Mouse (Mus musculus): ENCODE data around the gene Hnrnpd. TPM values are rescaled to one million over a fixed set of nuclear protein-coding genes. Genes with fewer than 3 reads are reported as not detected.

Gene Hnrnpd
- polyA plus RNA-seq (2015; fragmentation: Nextera tagmentation; extraction: Ambion mirVana): 106 and 107 TPM in 2 replicates

DNA sequence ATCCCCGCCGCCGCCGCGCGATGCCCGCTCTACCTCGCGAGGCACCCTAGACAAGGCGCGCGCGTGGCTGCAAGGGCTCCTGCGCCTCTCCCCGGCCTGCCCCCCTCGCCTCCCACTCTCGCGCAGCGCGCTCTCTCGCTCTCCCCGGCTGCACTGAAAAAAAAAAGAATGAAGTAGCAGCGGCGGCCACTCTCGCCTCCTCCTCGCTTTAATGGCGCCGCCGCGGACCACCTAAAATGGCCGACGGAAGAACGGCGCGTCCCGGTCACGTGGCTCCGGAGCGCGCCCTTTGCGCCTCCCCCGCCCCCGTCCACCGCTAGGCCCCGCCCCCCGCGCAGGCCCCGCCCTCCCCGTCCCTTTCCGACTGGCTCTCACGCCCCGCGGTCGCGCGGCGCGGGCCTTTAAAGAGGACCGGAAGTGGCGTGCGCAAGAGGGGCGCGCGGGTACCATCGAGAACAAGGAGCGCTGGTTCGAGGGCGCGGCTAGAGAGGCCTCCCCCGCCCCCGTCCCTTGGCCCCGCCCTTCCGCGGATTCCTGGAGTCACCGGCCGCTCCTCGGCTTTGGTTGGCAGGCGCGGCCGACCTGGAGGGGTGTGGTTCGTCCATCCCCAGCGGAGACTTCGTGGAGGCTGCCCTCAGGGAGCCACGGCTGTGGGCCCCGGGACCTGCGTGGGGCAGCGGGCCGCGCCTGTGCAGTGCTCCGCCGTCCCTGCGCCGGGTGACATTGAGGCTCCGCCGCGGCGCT is at the start of gene Hnrnpd, which contains the start of gene 4930524J08Rik:
Gene Hnrnpd, minus strand, starts transcription at position 240 of the 744 bp plus-strand sequence.
Gene 4930524J08Rik, plus strand, starts transcription at position 363 of the 744 bp plus-strand sequence.
- peaks cover 9% of the 10 kb centered on the region; the same call in 1 of the 2 replicates for H3K36me3 ChIP-seq
- H3K4me1 ChIP-seq: peaks cover 30% of the 10 kb centered on the region
- H3K4me3 ChIP-seq: peak within 1 kb of the TSS; percentile 94
- H3K9ac ChIP-seq: peak within 1 kb of the TSS; percentile 99
- ATAC-seq (ENCODE audit: extremely low read depth, insufficient number of reproducible peaks, low FRiP score, low TSS enrichment): peak; percentile 95
- under 1% methylated on average over 57 of the region's 97 CpGs for WGBS
- H3K27me3 ChIP-seq (replicated peaks): no peaks in the 10 kb centered on the region
- peak within 1 kb of the TSS; percentile 81 for H3K4me2 ChIP-seq
- H3K9me3 ChIP-seq: no peaks in the 10 kb centered on the region
- peak within 1 kb of the TSS; percentile 100 for H3K27ac ChIP-seq (replicated peaks)

DNA sequence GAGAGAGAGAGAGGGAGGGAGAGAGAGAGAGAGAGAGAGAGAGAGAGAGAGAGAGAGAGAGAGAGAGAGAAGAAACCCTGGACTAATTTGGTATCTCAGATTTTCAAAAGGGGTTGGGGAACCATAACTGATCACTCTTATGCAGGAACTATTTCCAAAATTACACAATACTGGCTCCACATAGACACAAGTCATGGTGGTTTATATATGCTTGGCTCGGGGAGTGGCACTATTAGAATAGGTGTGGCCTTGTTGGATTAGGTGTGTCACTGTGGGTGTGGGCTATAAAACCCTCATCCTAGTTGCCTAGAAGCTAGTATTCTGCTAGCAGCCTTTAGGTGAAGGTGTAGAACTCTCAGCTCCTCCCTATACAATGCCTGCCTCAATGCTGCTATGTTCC is 46.1 kb upstream of the Hnrnpd start:
- H3K27ac ChIP-seq (replicated peaks): no peak overlapping the region
- H3K27me3 ChIP-seq (replicated peaks): no peaks in the 10 kb centered on the region
- H3K9ac ChIP-seq: no peak overlapping the region
- no peak overlapping the region for H3K4me3 ChIP-seq
- H3K9me3 ChIP-seq: no peaks in the 10 kb centered on the region
- WGBS: 74% methylated on average over 1 of the region's 1 CpGs
- no peaks in the 10 kb centered on the region for H3K36me3 ChIP-seq
- no peak for ATAC-seq (ENCODE audit: extremely low read depth, insufficient number of reproducible peaks, low FRiP score, low TSS enrichment)
- peaks cover 7% of the 10 kb centered on the region for H3K4me1 ChIP-seq
- no peak overlapping the region for H3K4me2 ChIP-seq

DNA sequence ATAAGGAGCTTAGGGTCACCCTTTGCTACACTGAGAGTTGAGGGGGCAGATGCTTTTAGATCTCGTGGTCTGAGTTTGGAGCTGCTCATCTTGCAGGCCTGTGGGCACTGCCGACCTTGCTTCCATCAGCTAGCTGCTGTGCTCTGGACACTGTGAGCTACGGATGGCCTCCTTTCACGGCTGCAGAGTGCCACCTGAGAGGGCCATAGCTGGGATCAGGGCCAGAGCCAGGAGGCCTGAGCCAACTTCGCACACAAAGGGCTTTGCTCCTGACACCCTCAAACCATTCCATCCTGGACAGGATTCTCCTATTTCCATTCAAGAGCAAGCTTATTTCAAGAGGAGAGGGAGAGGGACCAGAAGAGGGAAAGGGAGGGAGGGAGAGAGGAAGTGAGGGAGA is 45.7 kb upstream of the Hnrnpd start:
- no peaks in the 10 kb centered on the region for H3K27me3 ChIP-seq (replicated peaks)
- H3K4me3 ChIP-seq: no peak overlapping the region
- peaks cover 2% of the 10 kb centered on the region for H3K4me1 ChIP-seq
- 50% methylated on average over 5 of the region's 5 CpGs for WGBS
- no peak overlapping the region for H3K4me2 ChIP-seq
- no peak overlapping the region for H3K9ac ChIP-seq
- ATAC-seq (ENCODE audit: extremely low read depth, insufficient number of reproducible peaks, low FRiP score, low TSS enrichment): no peak
- H3K9me3 ChIP-seq: no peaks in the 10 kb centered on the region
- H3K27ac ChIP-seq (replicated peaks): no peak overlapping the region
- no peaks in the 10 kb centered on the region for H3K36me3 ChIP-seq

DNA sequence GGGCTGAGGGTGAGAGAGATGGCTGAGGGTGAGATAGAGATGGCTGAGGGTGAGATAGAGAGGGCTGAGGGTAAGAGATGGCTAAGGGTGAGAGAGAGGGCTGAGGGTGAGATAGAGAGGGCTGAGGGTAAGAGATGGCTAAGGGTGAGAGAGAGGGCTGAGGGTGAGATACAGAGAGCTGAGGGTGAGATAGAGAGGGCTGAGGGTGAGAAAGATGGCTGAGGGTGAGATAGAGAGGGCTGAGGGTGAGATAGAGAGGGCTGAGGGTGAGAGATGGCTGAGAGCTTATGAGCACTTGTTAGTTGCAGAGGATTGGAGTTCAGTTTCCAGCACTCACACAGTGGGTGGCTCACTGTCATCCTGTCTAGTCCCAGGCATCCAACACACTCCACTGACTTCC is 41.4 kb upstream of the Hnrnpd start:
- H3K9ac ChIP-seq: no peak overlapping the region
- no peaks in the 10 kb centered on the region for H3K4me1 ChIP-seq
- no peak overlapping the region for H3K4me3 ChIP-seq
- H3K9me3 ChIP-seq: no peaks in the 10 kb centered on the region
- H3K27ac ChIP-seq (replicated peaks): no peak overlapping the region
- ATAC-seq (ENCODE audit: extremely low read depth, insufficient number of reproducible peaks, low FRiP score, low TSS enrichment): no peak
- no peaks in the 10 kb centered on the region for H3K27me3 ChIP-seq (replicated peaks)
- H3K4me2 ChIP-seq: no peak overlapping the region
- H3K36me3 ChIP-seq: no peaks in the 10 kb centered on the region

DNA sequence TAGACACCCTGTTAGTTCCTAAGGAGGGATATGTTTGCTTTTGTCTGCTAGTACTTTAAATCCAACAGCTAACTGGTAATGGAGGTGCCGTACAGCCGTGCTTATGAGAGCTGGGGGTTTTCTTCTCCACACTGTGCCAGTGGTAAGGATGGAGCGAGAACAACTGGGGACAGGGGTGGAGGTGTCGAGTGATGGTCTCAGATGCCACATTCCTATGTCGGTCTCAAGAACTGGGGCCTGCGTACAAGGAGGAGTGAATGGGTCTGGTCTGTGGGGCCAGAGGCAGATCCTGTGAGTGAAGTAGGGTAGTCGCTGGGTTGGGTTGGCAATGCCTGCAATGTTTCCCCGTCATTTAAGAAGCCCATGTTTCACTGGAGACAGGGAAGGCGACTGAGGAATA is 33.9 kb upstream of the Hnrnpd start:
- Histone ChIP-seq H3K27ac (replicated peaks) (peak overlapping the region; percentile 56), H3K9me3 (no peaks in the 10 kb centered on the region), H3K27me3 (replicated peaks) (no peaks in the 10 kb centered on the region), H3K4me2 (peak overlapping the region; percentile 41), H3K9ac (no peak overlapping the region), H3K4me1 (peaks cover 13% of the 10 kb centered on the region), H3K36me3 (no peaks in the 10 kb centered on the region), H3K4me3 (no peak overlapping the region)
- no peak for ATAC-seq (ENCODE audit: extremely low read depth, insufficient number of reproducible peaks, low FRiP score, low TSS enrichment)
- 34% methylated on average over 9 of the region's 9 CpGs for WGBS

DNA sequence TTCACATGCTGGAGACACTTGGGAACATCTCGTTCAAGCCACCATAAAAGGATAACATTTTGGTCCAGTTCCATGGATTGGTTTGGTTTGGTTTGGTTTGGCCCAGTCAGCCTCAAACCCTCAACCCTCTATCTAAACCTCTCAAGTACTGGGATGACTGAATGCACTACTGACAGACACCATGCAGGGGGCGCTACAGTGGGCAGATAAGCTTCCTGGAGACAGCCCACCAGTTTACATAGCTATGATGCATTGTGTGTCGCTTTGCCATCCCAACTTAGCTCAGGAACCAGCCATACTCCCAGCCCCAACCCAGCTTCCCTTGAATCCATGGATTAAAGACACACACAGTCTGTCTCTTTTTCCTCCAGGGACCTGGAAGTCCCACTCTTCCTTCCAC is 29.7 kb upstream of the Hnrnpd start:
- WGBS: 48% methylated on average over 3 of the region's 3 CpGs
- peaks cover 34% of the 10 kb centered on the region for H3K4me1 ChIP-seq
- no peaks in the 10 kb centered on the region for H3K9me3 ChIP-seq
- H3K27me3 ChIP-seq (replicated peaks): no peaks in the 10 kb centered on the region
- H3K36me3 ChIP-seq: no peaks in the 10 kb centered on the region
- H3K9ac ChIP-seq: no peak overlapping the region
- H3K4me3 ChIP-seq: no peak overlapping the region
- ATAC-seq (ENCODE audit: extremely low read depth, insufficient number of reproducible peaks, low FRiP score, low TSS enrichment): no peak
- H3K27ac ChIP-seq (replicated peaks): no peak overlapping the region
- H3K4me2 ChIP-seq: no peak overlapping the region

DNA sequence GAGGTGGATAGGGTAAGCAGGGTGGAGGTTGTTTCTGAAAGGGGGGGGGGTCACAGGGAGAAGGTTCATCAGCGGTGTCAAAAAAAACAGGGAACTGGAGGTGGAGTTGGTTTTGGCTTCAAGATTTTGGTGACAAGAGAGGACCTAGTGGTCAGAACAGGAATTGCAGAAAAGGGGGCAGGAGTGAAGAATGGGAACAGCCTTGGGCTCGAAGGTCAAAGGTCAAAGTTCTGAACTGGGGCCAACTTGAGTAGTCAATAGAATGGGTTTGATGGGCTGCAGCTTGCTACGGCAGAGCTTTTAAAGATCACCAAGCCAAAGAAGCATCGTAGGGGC is 28.3 kb upstream of the Hnrnpd start:
- Histone ChIP-seq H3K4me3 (no peak overlapping the region), H3K27ac (replicated peaks) (no peak overlapping the region)

DNA sequence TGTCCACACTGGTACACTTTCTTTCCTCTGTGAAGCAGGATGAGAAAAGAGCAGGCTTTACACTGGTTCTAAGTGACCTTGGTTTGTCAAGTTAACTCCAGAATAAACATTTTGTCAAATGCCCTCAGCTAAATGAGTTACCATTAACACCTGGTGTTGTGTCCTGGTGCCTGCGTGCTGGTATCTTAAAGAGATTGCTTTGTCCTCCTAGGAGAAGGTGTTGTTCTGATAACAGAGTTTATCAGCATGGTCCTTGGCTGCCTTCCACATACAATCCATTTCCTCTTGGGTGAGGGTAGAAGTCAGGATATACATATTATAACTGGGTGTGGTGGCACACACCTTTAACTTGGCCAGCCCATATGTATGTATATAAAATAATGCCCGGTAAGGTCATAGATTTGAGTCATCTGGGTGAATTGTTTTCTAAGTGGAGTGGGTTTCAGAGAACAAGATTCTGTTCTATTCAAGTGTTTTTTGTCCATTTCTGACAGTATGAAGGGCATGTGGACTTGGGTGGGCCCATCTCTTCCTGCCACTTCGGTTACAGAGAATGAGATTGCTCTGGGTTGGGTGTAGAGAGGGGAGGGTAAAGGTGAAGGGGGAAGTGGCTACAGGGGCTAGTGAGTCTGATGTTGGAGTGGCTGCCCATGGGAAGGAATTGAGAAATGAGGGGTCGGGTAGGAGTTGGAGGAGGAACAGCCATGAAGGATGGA is 27.7 kb upstream of the Hnrnpd start:
- Histone ChIP-seq H3K27ac (replicated peaks) (0 out of 2 replicates have a peak overlapping the region, but pooled peaks have one; percentile 16), H3K36me3 (no peaks in the 10 kb centered on the region), H3K4me2 (no peak overlapping the region), H3K9ac (no peak overlapping the region), H3K4me1 (peaks cover 21% of the 10 kb centered on the region), H3K4me3 (no peak overlapping the region), H3K27me3 (replicated peaks) (0 out of 2 replicates have a peak, but pooled peaks cover 3% of the 10 kb centered on the region), H3K9me3 (no peaks in the 10 kb centered on the region)
- 62% methylated on average over 4 of the region's 4 CpGs for WGBS
- ATAC-seq (ENCODE audit: extremely low read depth, insufficient number of reproducible peaks, low FRiP score, low TSS enrichment): no peak

More for the DNA sequence above, 28.3 kb upstream of the Hnrnpd start:
- ATAC-seq (ENCODE audit: extremely low read depth, insufficient number of reproducible peaks, low FRiP score, low TSS enrichment): no peak
- no peak overlapping the region for H3K9ac ChIP-seq
- no peaks in the 10 kb centered on the region for H3K9me3 ChIP-seq
- no peaks in the 10 kb centered on the region for H3K27me3 ChIP-seq (replicated peaks)
- H3K4me2 ChIP-seq: no peak overlapping the region
- H3K36me3 ChIP-seq: no peaks in the 10 kb centered on the region
- 86% methylated on average over 4 of the region's 4 CpGs for WGBS
- peaks cover 26% of the 10 kb centered on the region for H3K4me1 ChIP-seq

DNA sequence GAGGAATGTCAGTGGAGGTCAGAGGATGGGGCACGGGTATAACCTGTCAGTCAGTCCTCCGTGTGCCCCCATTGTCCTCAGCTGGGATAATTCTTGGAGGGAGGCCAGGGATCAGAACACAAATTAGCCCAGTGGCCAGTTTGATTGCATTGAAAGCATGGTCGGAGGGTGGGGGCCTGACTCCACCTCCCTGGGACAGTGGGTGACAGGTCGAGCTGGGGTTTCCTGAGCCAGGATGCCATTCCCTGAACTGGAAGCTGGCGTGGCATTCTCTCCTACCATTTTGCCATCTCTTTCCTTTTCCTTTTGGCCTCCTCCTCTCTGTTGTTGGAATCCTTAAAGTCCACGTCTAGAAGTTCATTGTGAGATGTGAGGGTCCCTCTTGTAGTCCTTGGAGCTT is 27.2 kb upstream of the Hnrnpd start:
- ATAC-seq (ENCODE audit: extremely low read depth, insufficient number of reproducible peaks, low FRiP score, low TSS enrichment): no peak
- peaks cover 25% of the 10 kb centered on the region for H3K4me1 ChIP-seq
- H3K27ac ChIP-seq (replicated peaks): 0 out of 2 replicates have a peak overlapping the region, but pooled peaks have one; percentile 16
- H3K4me2 ChIP-seq: no peak overlapping the region
- 62% methylated on average over 6 of the region's 6 CpGs for WGBS
- H3K36me3 ChIP-seq: no peaks in the 10 kb centered on the region
- no peak overlapping the region for H3K4me3 ChIP-seq
- H3K9ac ChIP-seq: no peak overlapping the region
- no peaks in the 10 kb centered on the region for H3K9me3 ChIP-seq
- 0 out of 2 replicates have a peak, but pooled peaks cover 3% of the 10 kb centered on the region for H3K27me3 ChIP-seq (replicated peaks)

DNA sequence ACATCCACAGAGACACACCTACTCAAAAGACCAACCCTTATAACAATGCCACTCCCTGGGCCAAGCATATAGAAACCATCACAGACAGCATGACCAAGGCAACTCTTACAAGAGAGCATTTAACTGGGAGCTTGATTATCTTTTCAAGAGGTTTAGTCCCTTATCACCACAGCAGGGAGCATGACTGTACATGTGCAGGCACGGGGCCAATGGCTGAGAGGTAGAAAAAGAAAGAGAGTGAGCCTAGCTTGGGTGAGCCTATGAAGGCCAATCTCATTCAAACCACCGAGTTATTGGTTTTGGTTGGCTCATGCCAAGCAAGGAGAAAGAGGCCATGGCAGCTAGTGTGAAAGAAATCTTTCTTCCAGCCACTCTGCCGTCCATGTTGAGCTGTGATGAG is 26.7 kb upstream of the Hnrnpd start:
- H3K27ac ChIP-seq (replicated peaks): no peak overlapping the region
- H3K4me1 ChIP-seq: peaks cover 27% of the 10 kb centered on the region
- WGBS: 30% methylated on average over 3 of the region's 3 CpGs
- H3K4me3 ChIP-seq: no peak overlapping the region
- H3K4me2 ChIP-seq: no peak overlapping the region
- no peak for ATAC-seq (ENCODE audit: extremely low read depth, insufficient number of reproducible peaks, low FRiP score, low TSS enrichment)
- H3K9me3 ChIP-seq: no peaks in the 10 kb centered on the region
- H3K36me3 ChIP-seq: no peaks in the 10 kb centered on the region
- no peak overlapping the region for H3K9ac ChIP-seq
- 0 out of 2 replicates have a peak, but pooled peaks cover 3% of the 10 kb centered on the region for H3K27me3 ChIP-seq (replicated peaks)

DNA sequence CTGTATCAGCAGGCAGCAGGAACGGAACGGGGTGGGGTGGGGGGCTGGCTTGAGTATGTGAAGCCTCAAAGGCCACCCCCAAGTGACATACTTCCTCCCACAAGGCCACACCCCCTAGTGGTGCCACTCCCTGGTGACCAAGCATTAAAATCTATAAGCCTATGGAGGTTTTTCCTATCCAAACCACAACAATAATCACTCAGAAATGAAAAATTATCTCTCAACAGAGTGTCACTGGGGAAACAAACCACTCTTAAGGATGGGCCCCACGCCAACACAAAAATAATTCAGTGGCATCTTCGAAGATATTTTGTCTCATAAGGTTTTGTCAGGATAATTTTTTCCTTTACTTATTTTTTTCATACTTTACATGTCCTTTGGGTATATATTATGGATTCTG is 25.2 kb upstream of the Hnrnpd start:
- no peak overlapping the region for H3K4me2 ChIP-seq
- no peaks in the 10 kb centered on the region for H3K9me3 ChIP-seq
- WGBS: 73% methylated on average over 4 of the region's 4 CpGs
- peaks cover 30% of the 10 kb centered on the region for H3K4me1 ChIP-seq
- ATAC-seq (ENCODE audit: extremely low read depth, insufficient number of reproducible peaks, low FRiP score, low TSS enrichment): no peak
- 0 out of 2 replicates have a peak, but pooled peaks cover 3% of the 10 kb centered on the region for H3K27me3 ChIP-seq (replicated peaks)
- no peak overlapping the region for H3K9ac ChIP-seq
- no peak overlapping the region for H3K27ac ChIP-seq (replicated peaks)
- no peak overlapping the region for H3K4me3 ChIP-seq
- H3K36me3 ChIP-seq: no peaks in the 10 kb centered on the region
